Mouse (Mus musculus) limb, embryonic 13.5 days (tissue): Measurements from ENCODE around the gene Pcbp4. TPM values are rescaled to one million over a fixed set of nuclear protein-coding genes. Genes with fewer than 3 reads are reported as not detected.
"Not testable (repeated sequence)": the region's sequence is repeated elsewhere in the genome, so short reads cannot be mapped to it uniquely, and the experiment has no call there.

Experiments used
- ATAC-seq: fragments of 200-750 bp; cut with Nextera tagmentation; 2 replicates; pipeline ENCODE4 v1.8.0; 2017; ENCODE audit warnings: low read depth, moderate number of reproducible peaks, moderate TSS enrichment; ENCODE audit not compliant: low FRiP score
- H3K27ac ChIP-seq: fragments of 300-500 bp; sonication (generic); 2 replicates; pipeline ENCODE4 v1.5.1; 2015; ENCODE audit warnings: inconsistent platforms, mild to moderate bottlenecking, moderate library complexity
- H3K27me3 ChIP-seq: fragments of 300-500 bp; sonication (generic); 2 replicates; pipeline ENCODE4 v1.6.1; 2015; ENCODE audit warnings: mild to moderate bottlenecking, inconsistent platforms
- H3K36me3 ChIP-seq: fragments of 300-500 bp; sonication (generic); 2 replicates; pipeline ENCODE4 v1.6.1; 2015; ENCODE audit warnings: inconsistent platforms, mild to moderate bottlenecking, moderate library complexity
- H3K4me1 ChIP-seq: fragments of 300-500 bp; sonication (generic); 2 replicates; pipeline ENCODE4 v1.6.1; 2015; ENCODE audit warnings: inconsistent platforms
- H3K4me2 ChIP-seq: fragments of 300-500 bp; sonication (generic); replicated peaks from 2 replicates; pipeline ENCODE4 v1.6.1; 2015; ENCODE audit warnings: inconsistent platforms, mild to moderate bottlenecking, moderate library complexity
- H3K4me3 ChIP-seq: fragments of 300-500 bp; sonication (generic); 2 replicates; pipeline ENCODE4 v1.5.1; 2015; ENCODE audit warnings: moderate library complexity, mild to moderate bottlenecking, inconsistent platforms
- H3K9ac ChIP-seq: fragments of 300-500 bp; sonication (generic); 2 replicates; pipeline ENCODE4 v1.6.1; 2015; ENCODE audit warnings: mild to moderate bottlenecking, inconsistent platforms
- H3K9me3 ChIP-seq: fragments of 300-500 bp; sonication (generic); 2 replicates; pipeline ENCODE4 v1.6.1; 2016; ENCODE audit warnings: inconsistent platforms
- WGBS: fragments of 180-500 bp; shearing (Covaris S2); methylation state at CpG from one replicate; pipeline ENCODE4 v1.1.7; 2015; 5-methylcytosine and 5-hydroxymethylcytosine counted together
- polyA plus RNA-seq: library from polyadenylated mRNA; unstranded; fragments of >200 nt; fragmentation: Nextera tagmentation; extraction: Ambion mirVana; gene quantifications from 2 replicates; pipeline ENCODE4 v1.2.1, GENCODE M21; 2015

Gene Pcbp4
- polyA plus RNA-seq, 1 experiment from 2014 or later = 129 TPM

DNA sequence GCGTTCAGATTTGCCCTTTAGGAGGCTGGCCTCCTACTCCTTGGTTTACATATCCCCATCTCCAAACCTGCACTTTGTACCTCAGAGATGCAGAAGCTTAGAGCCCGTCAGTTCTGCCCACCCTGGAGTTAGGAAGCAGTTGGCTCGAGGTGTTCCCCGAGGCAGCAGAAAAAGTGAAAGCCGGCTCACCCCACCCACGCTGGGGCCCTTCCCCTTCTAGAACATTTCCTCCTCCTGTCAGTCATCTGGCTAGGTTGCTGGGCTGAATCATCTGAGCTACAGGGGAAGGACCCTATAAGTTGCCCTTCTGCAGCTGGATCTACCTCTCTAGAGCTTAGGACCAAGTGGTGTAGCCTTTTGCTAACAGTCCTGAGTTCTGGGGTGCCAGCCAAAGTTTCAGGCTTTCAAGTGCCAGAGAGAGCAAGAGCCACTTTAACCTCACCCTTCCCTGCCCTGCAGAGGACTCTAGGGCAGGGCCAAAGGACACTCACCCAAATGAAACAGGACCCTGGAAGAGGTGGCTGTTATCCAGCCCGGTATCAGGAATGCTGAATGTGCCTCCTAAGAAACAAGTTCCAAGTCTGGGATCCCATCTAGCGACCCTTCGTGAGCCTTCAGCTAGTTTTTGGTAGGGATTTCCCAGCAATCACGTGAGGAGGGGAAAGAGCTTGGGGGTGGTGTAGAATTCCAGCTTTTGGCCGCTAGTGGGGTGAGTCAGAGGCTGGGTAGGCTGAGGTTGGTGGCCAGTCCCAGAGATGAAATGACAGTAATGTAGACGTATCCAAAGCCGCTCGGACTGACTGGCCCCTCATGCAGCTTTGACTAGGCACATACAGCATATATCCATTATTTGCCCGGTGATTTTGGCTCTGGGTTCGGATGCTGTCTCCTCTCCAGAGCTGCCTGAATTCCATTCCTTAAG is 23.2 kb downstream of the Pcbp4 start:
- Histone ChIP-seq H3K36me3 (peaks cover 20% of the 10 kb centered on the region), H3K27ac (peak overlapping the region; percentile 62), H3K27me3 (no peaks in the 10 kb centered on the region), H3K9ac (peak overlapping the region; percentile 46; the same call in 1 of the 2 replicates), H3K4me1 (peaks cover 39% of the 10 kb centered on the region), H3K4me3 (peak overlapping the region; percentile 79), H3K9me3 (no peaks in the 10 kb centered on the region), H3K4me2 (peak overlapping the region; percentile 52)
- WGBS = 25% methylated on average over 16 of the region's 16 CpGs
- peak; percentile 30 for ATAC-seq

DNA sequence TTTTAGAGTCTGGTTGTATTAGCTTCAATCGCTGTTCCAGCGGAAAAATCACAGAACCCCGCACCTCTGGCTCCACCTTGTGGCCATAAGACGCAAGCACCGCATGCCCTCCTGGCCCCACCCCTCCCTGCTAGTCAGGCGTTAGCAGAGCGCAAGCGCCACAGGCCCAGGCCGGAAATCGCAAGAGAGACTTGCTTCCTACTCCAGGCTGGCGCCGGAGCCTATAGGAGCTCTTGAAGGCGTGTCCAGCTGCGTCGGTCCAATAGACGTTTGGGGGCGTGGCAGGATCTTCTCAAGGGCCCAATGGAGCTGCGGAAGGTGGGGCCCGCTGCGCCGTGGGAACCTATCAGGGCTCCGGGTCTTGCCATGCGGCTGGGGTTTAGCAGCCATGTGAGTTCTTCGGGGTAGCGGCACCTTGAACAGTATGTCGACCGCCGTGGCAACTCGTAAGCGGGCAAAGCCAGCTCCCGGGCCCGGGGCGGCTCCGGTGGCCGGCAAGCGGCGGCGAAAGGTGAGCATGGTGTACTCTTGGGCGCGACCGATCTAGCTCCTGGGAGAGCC is 23.9 kb downstream of the Pcbp4 start, which contains the start of gene Parp3:
Gene Parp3, minus strand, starts transcription at position 26 of the 561 bp plus-strand sequence.
- H3K27ac ChIP-seq = peak within 1 kb of the TSS; percentile 62
- H3K27me3 ChIP-seq = no peaks in the 10 kb centered on the region
- peaks cover 34% of the 10 kb centered on the region for H3K4me1 ChIP-seq
- no peaks in the 10 kb centered on the region for H3K9me3 ChIP-seq
- H3K4me3 ChIP-seq = peak within 1 kb of the TSS; percentile 79
- under 1% methylated on average over 41 of the region's 41 CpGs for WGBS
- H3K36me3 ChIP-seq = peaks cover 25% of the 10 kb centered on the region
- peak; percentile 99 for ATAC-seq
- H3K9ac ChIP-seq = peak within 1 kb of the TSS; percentile 80
- H3K4me2 ChIP-seq = peak within 1 kb of the TSS; percentile 97

DNA sequence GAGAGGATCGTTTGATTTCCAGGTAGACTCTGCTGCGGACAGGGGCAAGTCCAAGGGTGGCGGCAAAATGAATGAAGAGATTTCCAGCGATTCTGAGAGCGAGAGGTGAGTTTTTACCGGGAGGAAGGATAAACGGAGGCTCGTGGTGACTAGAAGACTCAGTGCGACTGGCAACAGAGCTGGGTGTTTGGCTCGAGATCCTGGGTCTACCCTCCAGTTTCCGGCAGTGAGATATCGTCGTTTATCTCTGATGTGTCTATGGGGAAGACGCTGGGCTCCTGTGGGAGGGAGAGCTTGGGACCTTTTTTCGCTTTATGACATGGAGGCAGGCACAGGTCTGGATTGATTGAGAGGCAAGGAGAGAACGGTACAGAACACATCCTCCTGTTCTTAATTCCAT is 24.6 kb downstream of the Pcbp4 start:
- H3K27me3 ChIP-seq = no peaks in the 10 kb centered on the region
- H3K4me1 ChIP-seq = peaks cover 34% of the 10 kb centered on the region
- H3K27ac ChIP-seq = peak overlapping the region; percentile 10; the same call in 1 of the 2 replicates
- no peaks in the 10 kb centered on the region for H3K9me3 ChIP-seq
- WGBS = 4% methylated on average over 16 of the region's 16 CpGs
- peak overlapping the region; percentile 79 for H3K4me3 ChIP-seq
- H3K9ac ChIP-seq = peak overlapping the region; percentile 80
- H3K36me3 ChIP-seq = peaks cover 29% of the 10 kb centered on the region
- no peak for ATAC-seq
- peak overlapping the region; percentile 97 for H3K4me2 ChIP-seq

DNA sequence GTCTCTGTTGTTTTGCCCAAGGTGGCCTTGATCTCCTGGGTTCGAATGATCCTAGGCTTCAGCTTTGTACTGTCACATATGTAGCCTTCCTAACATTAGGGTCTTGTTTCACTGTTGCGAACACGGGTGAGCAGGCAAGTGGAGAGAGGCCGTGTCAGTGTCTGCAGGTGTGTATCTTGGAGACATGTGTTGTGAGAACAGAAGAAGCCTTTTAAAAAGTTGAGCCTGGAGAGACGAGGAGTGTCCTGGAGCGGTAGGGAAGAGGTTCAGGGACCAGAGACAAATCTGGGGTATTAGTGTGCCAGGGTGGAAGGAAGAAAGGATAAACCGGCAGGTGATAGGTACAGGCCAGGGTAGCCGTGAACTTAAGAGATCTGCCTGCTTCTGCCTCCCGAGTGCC is 25.0 kb downstream of the Pcbp4 start:
- peak overlapping the region; percentile 97 for H3K4me2 ChIP-seq
- peaks cover 33% of the 10 kb centered on the region for H3K36me3 ChIP-seq
- H3K27ac ChIP-seq = no peak overlapping the region
- peak overlapping the region; percentile 80 for H3K9ac ChIP-seq
- H3K27me3 ChIP-seq = no peaks in the 10 kb centered on the region
- peaks cover 34% of the 10 kb centered on the region for H3K4me1 ChIP-seq
- ATAC-seq = no peak
- peak overlapping the region; percentile 79 for H3K4me3 ChIP-seq
- WGBS = 83% methylated on average over 9 of the region's 9 CpGs
- H3K9me3 ChIP-seq = no peaks in the 10 kb centered on the region

DNA sequence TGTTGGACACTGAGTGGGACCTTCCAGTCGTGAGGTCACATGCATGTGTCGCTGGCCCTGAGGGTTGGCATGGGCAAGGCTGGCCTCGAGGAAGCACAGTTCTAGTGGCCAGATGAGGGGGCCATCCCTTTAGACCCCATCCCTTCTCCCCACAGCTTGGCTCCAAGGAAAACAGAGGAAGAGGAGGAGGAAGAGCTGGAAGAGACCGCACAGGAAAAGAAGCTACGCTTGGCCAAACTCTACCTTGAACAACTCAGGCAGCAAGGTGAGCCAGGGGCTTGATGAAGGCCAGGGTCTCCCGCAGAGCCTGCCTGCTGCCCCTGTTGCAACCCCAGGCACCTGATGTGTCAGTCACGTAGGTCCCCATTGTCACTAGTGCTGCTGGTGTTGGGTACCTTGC is 27.4 kb downstream of the Pcbp4 start:
- WGBS = 88% methylated on average over 7 of the region's 7 CpGs
- ATAC-seq = no peak
- no peak overlapping the region for H3K27ac ChIP-seq
- no peak overlapping the region for H3K4me2 ChIP-seq
- H3K9me3 ChIP-seq = no peaks in the 10 kb centered on the region
- H3K36me3 ChIP-seq = peaks cover 58% of the 10 kb centered on the region
- peaks cover 19% of the 10 kb centered on the region for H3K4me1 ChIP-seq
- H3K9ac ChIP-seq = no peak overlapping the region
- no peak overlapping the region for H3K4me3 ChIP-seq
- H3K27me3 ChIP-seq = no peaks in the 10 kb centered on the region

DNA sequence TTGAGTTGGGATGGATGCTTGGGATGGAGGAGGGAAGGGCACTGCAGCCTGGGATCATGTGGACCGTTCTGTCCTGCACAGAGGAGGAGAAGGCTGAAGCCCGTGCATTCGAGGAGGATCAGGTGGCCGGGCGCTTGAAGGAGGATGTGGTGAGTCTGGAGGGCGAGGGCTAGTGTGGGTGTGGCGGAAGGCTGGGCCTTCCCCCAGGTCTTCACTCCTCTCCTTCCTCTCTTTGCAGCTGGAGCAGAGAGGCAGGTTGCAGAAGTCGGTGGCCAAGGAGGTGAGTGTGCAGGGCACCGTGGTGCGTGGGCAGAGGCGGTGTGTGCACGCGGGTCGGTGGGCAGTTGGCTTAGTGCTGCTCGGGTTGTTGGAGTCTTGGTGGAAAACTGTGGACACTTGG is 28.0 kb downstream of the Pcbp4 start:
- H3K9me3 ChIP-seq = no peaks in the 10 kb centered on the region
- ATAC-seq = no peak
- WGBS = 94% methylated on average over 15 of the region's 15 CpGs
- no peak overlapping the region for H3K4me2 ChIP-seq
- H3K27me3 ChIP-seq = no peaks in the 10 kb centered on the region
- H3K27ac ChIP-seq = no peak overlapping the region
- H3K4me1 ChIP-seq = peaks cover 15% of the 10 kb centered on the region
- peaks cover 63% of the 10 kb centered on the region for H3K36me3 ChIP-seq
- H3K4me3 ChIP-seq = no peak overlapping the region
- H3K9ac ChIP-seq = no peak overlapping the region; the same call in 1 of the 2 replicates

DNA sequence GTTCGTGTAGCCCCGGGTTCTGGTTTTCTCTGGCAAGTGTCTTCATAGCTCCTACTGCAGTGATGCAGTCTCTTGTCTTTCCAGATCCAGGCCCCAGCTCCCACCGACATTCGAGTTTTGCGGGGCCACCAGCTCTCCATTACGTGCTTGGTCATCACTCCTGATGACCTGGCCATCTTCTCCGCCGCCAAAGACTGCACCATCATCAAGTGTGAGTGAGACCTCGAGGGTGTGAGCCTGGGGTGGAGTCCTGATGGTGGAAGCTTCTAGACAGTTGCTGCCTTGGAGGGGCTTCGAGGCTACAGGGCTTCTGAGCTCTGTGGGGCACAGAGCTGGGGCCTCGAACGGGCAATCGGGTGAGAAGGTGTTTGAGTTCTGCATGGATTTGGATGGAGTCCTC is 28.6 kb downstream of the Pcbp4 start:
- WGBS = 94% methylated on average over 13 of the region's 13 CpGs
- peaks cover 9% of the 10 kb centered on the region for H3K4me1 ChIP-seq
- H3K27ac ChIP-seq = no peak overlapping the region
- H3K9me3 ChIP-seq = no peaks in the 10 kb centered on the region
- ATAC-seq = no peak
- H3K9ac ChIP-seq = no peak overlapping the region
- peaks cover 68% of the 10 kb centered on the region for H3K36me3 ChIP-seq
- no peak overlapping the region for H3K4me2 ChIP-seq
- H3K27me3 ChIP-seq = no peaks in the 10 kb centered on the region
- H3K4me3 ChIP-seq = no peak overlapping the region

DNA sequence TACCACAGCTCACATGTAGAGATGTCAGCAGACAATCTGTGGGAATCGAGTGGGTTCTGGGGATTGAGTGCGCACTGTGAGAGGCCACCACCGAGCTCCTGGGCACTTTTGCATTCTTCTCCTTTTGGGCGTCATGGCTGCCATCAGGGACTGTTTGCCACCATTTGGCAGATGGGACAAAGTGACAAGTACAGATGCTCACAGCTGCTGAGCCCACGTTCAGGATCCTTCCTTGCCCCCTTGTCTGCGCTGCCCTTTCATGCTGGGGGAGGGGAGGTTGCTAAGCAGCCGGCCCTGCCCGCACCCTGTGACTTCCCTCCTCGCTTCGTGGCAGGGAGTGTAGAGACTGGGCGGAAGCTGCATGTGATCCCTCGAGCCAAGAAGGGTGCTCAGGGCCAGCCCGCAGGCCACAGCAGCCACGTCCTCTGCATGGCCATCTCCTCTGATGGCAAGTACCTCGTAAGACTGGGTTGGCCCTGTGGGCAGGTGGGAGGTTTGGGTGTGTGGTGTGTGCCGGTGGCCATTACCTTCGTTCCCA is 29.6 kb downstream of the Pcbp4 start:
- H3K9me3 ChIP-seq = no peaks in the 10 kb centered on the region
- H3K27ac ChIP-seq = no peak overlapping the region
- H3K27me3 ChIP-seq = no peaks in the 10 kb centered on the region
- H3K9ac ChIP-seq = no peak overlapping the region
- ATAC-seq = no peak
- H3K4me3 ChIP-seq = no peak overlapping the region
- 85% methylated on average over 17 of the region's 17 CpGs for WGBS
- peaks cover 7% of the 10 kb centered on the region for H3K4me1 ChIP-seq
- H3K36me3 ChIP-seq = peaks cover 68% of the 10 kb centered on the region
- H3K4me2 ChIP-seq = no peak overlapping the region

DNA sequence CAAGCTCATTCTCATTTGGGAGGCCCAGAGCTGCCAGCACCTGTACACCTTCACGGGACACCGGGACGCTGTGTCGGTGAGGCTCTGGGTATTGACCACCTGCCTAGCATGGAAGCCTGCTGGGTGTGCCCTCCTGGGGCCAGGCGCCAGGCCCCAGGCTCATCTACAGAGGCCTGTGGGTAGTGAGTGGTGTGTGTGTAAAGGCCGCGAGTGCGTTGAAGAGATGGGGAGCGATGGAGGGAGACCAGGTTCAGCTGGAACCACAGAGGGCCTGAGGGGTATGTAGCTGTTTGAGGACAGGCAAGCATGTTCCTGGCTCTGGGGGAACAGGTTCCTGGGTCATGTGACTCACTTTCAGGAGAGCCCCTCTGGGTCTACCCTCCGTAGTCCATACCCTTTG is 30.0 kb downstream of the Pcbp4 start:
- Histone ChIP-seq H3K9ac (no peak overlapping the region), H3K4me1 (peaks cover 2% of the 10 kb centered on the region), H3K36me3 (peaks cover 68% of the 10 kb centered on the region), H3K4me2 (no peak overlapping the region), H3K27me3 (no peaks in the 10 kb centered on the region), H3K27ac (no peak overlapping the region), H3K4me3 (no peak overlapping the region), H3K9me3 (no peaks in the 10 kb centered on the region)
- 93% methylated on average over 10 of the region's 10 CpGs for WGBS
- ATAC-seq = no peak

DNA sequence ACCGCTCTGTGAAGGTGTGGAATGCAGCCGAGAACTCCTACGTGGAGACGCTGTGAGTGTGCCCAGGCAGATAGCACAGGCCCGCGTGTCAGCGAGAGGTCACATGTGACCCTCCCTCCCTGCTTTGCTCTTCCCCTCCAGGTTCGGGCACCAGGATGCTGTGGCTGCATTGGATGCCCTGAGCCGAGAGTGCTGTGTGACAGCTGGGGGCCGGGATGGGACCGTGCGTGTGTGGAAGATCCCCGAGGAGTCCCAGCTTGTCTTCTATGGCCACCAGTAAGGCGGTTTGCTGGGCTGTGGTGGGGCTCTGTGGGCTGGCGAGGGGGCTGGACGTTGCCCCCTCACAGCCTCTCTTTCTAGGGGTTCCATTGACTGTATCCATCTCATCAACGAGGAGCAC is 30.5 kb downstream of the Pcbp4 start:
- Histone ChIP-seq H3K4me1 (no peaks in the 10 kb centered on the region), H3K4me3 (no peak overlapping the region), H3K4me2 (no peak overlapping the region), H3K27me3 (no peaks in the 10 kb centered on the region), H3K9me3 (no peaks in the 10 kb centered on the region), H3K27ac (no peak overlapping the region), H3K9ac (no peak overlapping the region), H3K36me3 (peaks cover 68% of the 10 kb centered on the region)
- ATAC-seq = no peak
- WGBS = 90% methylated on average over 17 of the region's 17 CpGs

DNA sequence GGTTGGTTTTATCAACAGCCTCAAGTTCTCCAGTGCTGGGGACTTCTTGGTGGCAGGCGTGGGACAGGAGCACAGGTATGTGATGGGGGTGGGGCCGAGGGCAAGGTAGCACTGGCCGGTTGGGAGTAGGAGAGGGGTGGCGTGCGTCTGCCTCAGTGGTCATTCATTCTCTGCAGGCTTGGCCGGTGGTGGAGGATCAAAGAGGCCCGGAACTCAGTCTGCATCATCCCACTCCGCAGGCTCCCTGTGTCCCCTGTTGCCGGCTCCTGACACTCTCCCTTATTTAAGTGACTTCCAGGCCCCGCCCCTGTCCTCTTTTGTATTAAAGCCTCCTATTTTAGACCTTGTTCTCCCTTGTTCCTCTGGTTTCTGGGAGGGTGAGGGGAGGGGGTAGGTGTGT is 32.0 kb downstream of the Pcbp4 start:
- Histone ChIP-seq H3K27ac (no peak overlapping the region), H3K9ac (no peak overlapping the region), H3K36me3 (peaks cover 60% of the 10 kb centered on the region), H3K27me3 (no peaks in the 10 kb centered on the region), H3K4me2 (no peak overlapping the region), H3K4me3 (no peak overlapping the region), H3K4me1 (no peaks in the 10 kb centered on the region), H3K9me3 (no peaks in the 10 kb centered on the region)
- no peak for ATAC-seq
- 87% methylated on average over 10 of the region's 10 CpGs for WGBS

DNA sequence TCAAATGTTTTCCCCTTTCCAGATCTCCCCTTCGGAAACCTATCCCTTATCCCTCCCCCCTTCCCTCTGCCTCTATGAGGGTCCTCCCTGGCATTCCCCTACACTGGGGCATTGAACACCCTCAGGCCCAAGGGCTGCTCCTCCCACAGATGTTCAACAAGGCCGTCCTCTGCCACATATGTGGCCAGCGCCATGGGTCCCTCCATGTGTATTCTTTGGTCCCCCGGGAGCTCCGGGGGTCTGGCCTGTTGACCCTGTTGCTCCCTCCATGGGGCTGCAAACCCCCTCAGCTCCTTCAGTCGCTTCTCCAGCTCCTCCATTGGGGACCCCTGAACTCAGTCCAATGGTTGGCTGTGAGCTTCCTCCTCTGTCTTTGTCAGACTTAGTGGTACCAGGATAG is 34.5 kb downstream of the Pcbp4 start:
- peaks cover 40% of the 10 kb centered on the region for H3K36me3 ChIP-seq
- not testable (repeated sequence) for H3K27me3 ChIP-seq, H3K4me3 ChIP-seq, H3K4me2 ChIP-seq, ATAC-seq, H3K4me1 ChIP-seq, H3K9me3 ChIP-seq, H3K9ac ChIP-seq, H3K27ac ChIP-seq
- WGBS = 82% methylated on average over 6 of the region's 6 CpGs
